8 mouse cellular contexts compared by ENCODE assay signal in the genomic region with DNA sequence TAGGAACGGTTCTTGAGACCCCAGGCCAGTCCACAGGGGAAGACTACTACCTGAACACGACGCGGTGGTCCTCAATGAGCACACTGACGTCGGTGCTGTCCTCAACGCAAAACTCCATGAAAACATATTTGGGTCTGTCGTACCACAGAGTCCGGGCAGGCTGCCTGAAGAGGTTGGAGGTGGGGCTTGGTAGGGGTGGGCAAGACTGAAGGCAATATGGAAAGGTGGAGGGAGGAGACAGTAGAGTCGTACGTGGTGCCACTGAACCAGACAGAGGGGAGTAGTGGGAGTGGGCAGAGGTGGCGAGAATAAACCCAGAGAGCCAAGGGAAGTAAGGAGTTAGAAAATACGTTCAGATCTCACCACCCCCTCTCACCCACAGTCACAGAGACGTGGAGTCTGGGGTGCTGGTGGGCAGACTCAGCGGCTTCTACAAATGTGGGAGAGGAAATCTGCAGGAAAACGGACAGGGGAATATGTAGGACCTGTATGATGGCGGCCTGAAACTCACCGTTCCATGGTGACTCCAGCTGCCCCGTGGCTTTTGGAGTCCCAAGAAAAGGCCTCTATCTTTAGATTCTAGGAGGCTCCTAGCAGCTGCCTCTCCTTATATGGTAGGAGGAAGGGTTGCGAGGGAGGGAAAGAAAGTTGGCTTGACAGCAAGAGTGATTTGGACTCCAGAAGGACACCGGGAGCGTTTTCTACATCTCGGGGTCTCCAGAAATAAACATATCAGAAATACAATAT. TPM values are rescaled to one million over a fixed set of nuclear protein-coding genes. Genes with fewer than 3 reads are reported as not detected.
DNase-seq lines count a peak whose midpoint lies in the region; ATAC-seq and TF ChIP-seq lines count a peak whose summit lies in the region.

A gene (minus strand): TSS at position 692 of the 747 bp plus-strand sequence.

- TF ChIP-seq POLR2A in limb, embryonic 14.5 days (IDR thresholded peaks at IDR 0.05; ENCODE audit: borderline replicate concordance, extremely low read depth, insufficient read depth, insufficient read length) = no peak

- no peak for TF ChIP-seq CTCF in heart, postnatal 0 days (IDR thresholded peaks at IDR 0.05; ENCODE audit: low read depth)
- TF ChIP-seq CTCF in midbrain, postnatal 0 days (IDR thresholded peaks at IDR 0.05) = no peak

- H3K36me3 ChIP-seq in heart, postnatal 0 days (replicated peaks; ENCODE audit: control insufficient read depth, insufficient read depth, low read length) = peaks cover 12% of the 10 kb centered on the region; the same call in 1 of the 2 replicates
- H3K36me3 ChIP-seq in limb, embryonic 14.5 days (ENCODE audit: control insufficient read depth, insufficient read depth, low read length) = peaks cover under 1% of the 10 kb centered on the region
- H3K36me3 ChIP-seq in midbrain, postnatal 0 days (ENCODE audit: insufficient read depth, low read length) = no peaks in the 10 kb centered on the region

- TF ChIP-seq EP300 in heart, postnatal 0 days (IDR thresholded peaks at IDR 0.05; ENCODE audit: low read depth) = no peak

- H3K4me3 ChIP-seq in heart, postnatal 0 days (ENCODE audit: low read depth, low read length) = peak within 1 kb of the TSS; percentile 97
- H3K4me3 ChIP-seq in limb, embryonic 14.5 days (replicated peaks; ENCODE audit: low read length) = peak within 1 kb of the TSS; percentile 97
- peak within 1 kb of the TSS; percentile 98 for H3K4me3 ChIP-seq in midbrain, postnatal 0 days (ENCODE audit: low read depth, low read length)

- H3K4me2 ChIP-seq in heart, postnatal 0 days (ENCODE audit: low read depth, low read length) = peak within 1 kb of the TSS; percentile 99
- H3K4me2 ChIP-seq in limb, embryonic 14.5 days (replicated peaks; ENCODE audit: low read depth, low read length, severe bottlenecking) = peak within 1 kb of the TSS; percentile 82
- peak within 1 kb of the TSS; percentile 81 for H3K4me2 ChIP-seq in midbrain, postnatal 0 days (ENCODE audit: low read depth, low read length, poor library complexity, severe bottlenecking)

- peak within 1 kb of the TSS; percentile 96 for H3K27ac ChIP-seq in heart, postnatal 0 days (ENCODE audit: low read depth)
- peak within 1 kb of the TSS; percentile 72 for H3K27ac ChIP-seq in limb, embryonic 14.5 days (replicated peaks; ENCODE audit: low read depth, low read length)
- H3K27ac ChIP-seq in midbrain, postnatal 0 days (ENCODE audit: low read depth, low read length) = peak within 1 kb of the TSS; percentile 86

- peak; percentile 83 for ATAC-seq in heart, postnatal 0 days (ENCODE audit: insufficient read depth, low read depth)
- ATAC-seq in limb, embryonic 14.5 days (ENCODE audit: low FRiP score, low read depth) = peak; percentile 76
- ATAC-seq in midbrain, postnatal 0 days (ENCODE audit: low FRiP score) = peak; percentile 25; the same call in 1 of the 2 replicates

- H3K4me1 ChIP-seq in heart, postnatal 0 days (ENCODE audit: control insufficient read depth, insufficient read depth) = peaks cover 9% of the 10 kb centered on the region
- peaks cover 19% of the 10 kb centered on the region for H3K4me1 ChIP-seq in limb, embryonic 14.5 days (ENCODE audit: control insufficient read depth, insufficient read depth, low read length)
- H3K4me1 ChIP-seq in midbrain, postnatal 0 days (ENCODE audit: insufficient read depth, low read length) = peaks cover 13% of the 10 kb centered on the region

- WGBS in heart, postnatal 0 days = under 1% methylated on average over 23 of the region's 23 CpGs
- 4% methylated on average over 23 of the region's 23 CpGs for WGBS in limb, embryonic 14.5 days
- WGBS in midbrain, postnatal 0 days = 7% methylated on average over 23 of the region's 23 CpGs

- DNase-seq in adrenal gland, postnatal 14 days = peak; percentile 33
- DNase-seq in adrenal gland, postnatal 4 days (ENCODE audit: low spot score in 2 of 2) = no peak
- peak; percentile 41 for DNase-seq in urinary bladder, postnatal 14 days (ENCODE audit: low spot score)
- no peak for DNase-seq in urinary bladder, postnatal 25 days (ENCODE audit: low spot score)
- peak; percentile 89 for DNase-seq in heart, postnatal 0 days (ENCODE audit: low spot score)
- DNase-seq in limb, embryonic 14.5 days (ENCODE audit: low spot score) = no peak
- no peak for DNase-seq in midbrain, postnatal 0 days (ENCODE audit: low spot score)
- DNase-seq in layer of hippocampus, adult 11-12 months (ENCODE audit: low spot score) = no peak

- H3K9ac ChIP-seq in heart, postnatal 0 days (replicated peaks; ENCODE audit: low read depth, low read length) = peak within 1 kb of the TSS; percentile 88
- peak within 1 kb of the TSS; percentile 73 for H3K9ac ChIP-seq in limb, embryonic 14.5 days (ENCODE audit: low read depth, low read length, severe bottlenecking)
- peak within 1 kb of the TSS; percentile 84 for H3K9ac ChIP-seq in midbrain, postnatal 0 days (replicated peaks; ENCODE audit: low read length, poor library complexity, severe bottlenecking)

- no peaks in the 10 kb centered on the region for H3K27me3 ChIP-seq in heart, postnatal 0 days (ENCODE audit: control insufficient read depth, insufficient read depth, low read length)
- H3K27me3 ChIP-seq in limb, embryonic 14.5 days (ENCODE audit: control insufficient read depth, insufficient read depth, low read length) = no peaks in the 10 kb centered on the region
- H3K27me3 ChIP-seq in midbrain, postnatal 0 days (ENCODE audit: insufficient read depth, low read length) = no peaks in the 10 kb centered on the region

- H3K9me3 ChIP-seq in heart, postnatal 0 days (replicated peaks; ENCODE audit: control insufficient read depth, low read length) = no peaks in the 10 kb centered on the region
- no peaks in the 10 kb centered on the region for H3K9me3 ChIP-seq in limb, embryonic 14.5 days (ENCODE audit: control insufficient read depth, low read length)
- no peaks in the 10 kb centered on the region for H3K9me3 ChIP-seq in midbrain, postnatal 0 days (ENCODE audit: low read length)

RNA-seq across cellular contexts. Expression of the gene that starts here (rescaled TPM):
- 3.9 and 6.0 TPM in 2 replicates for total RNA-seq in adrenal gland, postnatal 14 days (2021)
- 1 to 10 TPM; 3.4 to 5.9 TPM for total RNA-seq in adrenal gland, postnatal 4 days (2021)
- 3.7 TPM in 1 of 2 replicates, not detected in the other for total RNA-seq in heart, postnatal 0 days (2014; rRNA removed; ENCODE audit: low replicate concordance)
- polyA plus RNA-seq in heart, postnatal 0 days (2015; fragmentation: Nextera tagmentation; extraction: Ambion mirVana) = 7.3 and 8.2 TPM in 2 replicates
- polyA plus RNA-seq in limb, embryonic 14.5 days (2012; rRNA removed) = 1.3 and 4.2 TPM in 2 replicates
- 11.8 and 12.1 TPM in 2 replicates for polyA plus RNA-seq in limb, embryonic 14.5 days (2014; fragmentation: Nextera tagmentation; extraction: Ambion mirVana)
- 1.8 and 5.7 TPM in 2 replicates for total RNA-seq in midbrain, postnatal 0 days (2014; rRNA removed)
- 6.3 and 6.8 TPM in 2 replicates for polyA plus RNA-seq in midbrain, postnatal 0 days (2015; fragmentation: Nextera tagmentation; extraction: Ambion mirVana)

Comparison
In these comparisons a context has a peak if more than half of its experiments do, and no peak if none do; other contexts are left out.
1. DNase-seq: peak in adrenal gland, postnatal 14 days (single experiment), urinary bladder, postnatal 14 days (single experiment) and heart, postnatal 0 days (single experiment); none in adrenal gland, postnatal 4 days (0 of 2), urinary bladder, postnatal 25 days (single experiment), limb, embryonic 14.5 days (single experiment), midbrain, postnatal 0 days (single experiment) and layer of hippocampus, adult 11-12 months (single experiment).
2. ATAC-seq: peak in every context shown above with its lines; median percentile 83 in heart, postnatal 0 days; 76 in limb, embryonic 14.5 days; 25 in midbrain, postnatal 0 days.
3. Peak in every context shown above with its lines, with median percentiles within 50 percentile points of each other: H3K27ac ChIP-seq, H3K4me2 ChIP-seq, H3K4me3 ChIP-seq and H3K9ac ChIP-seq.